Mouse (Mus musculus) midbrain, embryonic 13.5 days (tissue): Measurements from ENCODE around the gene Proz. TPM values are rescaled to one million over a fixed set of nuclear protein-coding genes. Genes with fewer than 3 reads are reported as not detected.
"Not testable (repeated sequence)": the region's sequence is repeated elsewhere in the genome, so short reads cannot be mapped to it uniquely, and the experiment has no call there.

Experiments used
- ATAC-seq: fragments of 200-750 bp; cut with Nextera tagmentation; 2 replicates; pipeline ENCODE4 v1.8.0; 2017; ENCODE audit warnings: mild to moderate bottlenecking, moderate TSS enrichment, moderate library complexity
- H3K27ac ChIP-seq: fragments of 300-500 bp; sonication (generic); 2 replicates; pipeline ENCODE4 v1.5.1; 2015; ENCODE audit warnings: inconsistent platforms, mild to moderate bottlenecking, moderate library complexity
- H3K27me3 ChIP-seq: fragments of 300-500 bp; sonication (generic); 2 replicates; pipeline ENCODE4 v1.6.1; 2015; ENCODE audit warnings: mild to moderate bottlenecking, inconsistent platforms
- H3K36me3 ChIP-seq: fragments of 300-500 bp; sonication (generic); 2 replicates; pipeline ENCODE4 v1.6.1; 2015; ENCODE audit warnings: mild to moderate bottlenecking, inconsistent platforms
- H3K4me1 ChIP-seq: fragments of 300-500 bp; sonication (generic); replicated peaks from 2 replicates; pipeline ENCODE4 v1.6.1; 2015; ENCODE audit warnings: inconsistent platforms
- H3K4me2 ChIP-seq: fragments of 300-500 bp; sonication (generic); replicated peaks from 2 replicates; pipeline ENCODE4 v1.6.1; 2015; ENCODE audit warnings: moderate library complexity, mild to moderate bottlenecking, inconsistent platforms
- H3K4me3 ChIP-seq: fragments of 300-500 bp; sonication (generic); replicated peaks from 2 replicates; pipeline ENCODE4 v1.5.1; 2015; ENCODE audit warnings: mild to moderate bottlenecking, inconsistent platforms
- H3K9ac ChIP-seq: fragments of 300-500 bp; sonication (generic); replicated peaks from 2 replicates; pipeline ENCODE4 v1.6.1; 2015; ENCODE audit warnings: mild to moderate bottlenecking, inconsistent platforms
- H3K9me3 ChIP-seq: fragments of 300-500 bp; sonication (generic); 2 replicates; pipeline ENCODE4 v1.6.1; 2016; ENCODE audit warnings: mild to moderate bottlenecking, inconsistent platforms
- WGBS: fragments of 180-500 bp; shearing (Covaris S2); methylation state at CpG from one replicate; pipeline ENCODE4 v1.1.7; 2015; 5-methylcytosine and 5-hydroxymethylcytosine counted together
- polyA plus RNA-seq: library from polyadenylated mRNA; unstranded; fragments of >200 nt; fragmentation: Nextera tagmentation; extraction: Ambion mirVana; gene quantifications from 2 replicates; pipeline ENCODE4 v1.2.1, GENCODE M21; 2015

Proz gene
- polyA plus RNA-seq, 1 experiment from 2014 or later, result 1.00 TPM

DNA sequence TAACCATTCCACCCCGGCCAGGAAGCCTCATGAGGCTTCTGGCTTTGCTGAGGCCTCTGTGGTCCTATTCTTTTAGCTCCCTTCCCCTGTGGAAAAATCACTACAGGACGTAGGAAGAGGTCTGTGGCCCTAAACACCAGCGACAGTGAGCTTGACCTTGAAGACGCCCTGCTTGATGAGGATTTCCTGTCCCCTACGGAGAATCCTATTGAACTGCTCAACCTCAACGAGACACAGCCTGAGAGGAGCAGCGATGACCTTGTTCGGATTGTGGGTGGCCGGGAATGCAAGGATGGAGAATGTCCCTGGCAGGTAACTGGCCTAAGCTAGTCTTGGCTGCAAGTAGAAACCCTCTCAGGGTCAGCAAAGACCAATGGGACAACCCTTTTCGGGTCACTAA is 10.2 kb upstream of the Proz start:
- no peaks in the 10 kb centered on the region for H3K4me1 ChIP-seq
- H3K27ac ChIP-seq, result no peak overlapping the region
- 76% methylated on average over 10 of the region's 10 CpGs for WGBS
- H3K9ac ChIP-seq, result no peak overlapping the region
- no peaks in the 10 kb centered on the region for H3K27me3 ChIP-seq
- no peak overlapping the region for H3K4me2 ChIP-seq
- no peak for ATAC-seq
- H3K36me3 ChIP-seq, result no peaks in the 10 kb centered on the region
- H3K9me3 ChIP-seq, result no peaks in the 10 kb centered on the region
- no peak overlapping the region for H3K4me3 ChIP-seq

GRCm38 (mm10) chr8:13057351-13057750 is 3.4 kb upstream of the Proz start:
- WGBS, result 88% methylated on average over 4 of the region's 4 CpGs
- no peak overlapping the region for H3K9ac ChIP-seq
- H3K27ac ChIP-seq, result no peak overlapping the region

DNA sequence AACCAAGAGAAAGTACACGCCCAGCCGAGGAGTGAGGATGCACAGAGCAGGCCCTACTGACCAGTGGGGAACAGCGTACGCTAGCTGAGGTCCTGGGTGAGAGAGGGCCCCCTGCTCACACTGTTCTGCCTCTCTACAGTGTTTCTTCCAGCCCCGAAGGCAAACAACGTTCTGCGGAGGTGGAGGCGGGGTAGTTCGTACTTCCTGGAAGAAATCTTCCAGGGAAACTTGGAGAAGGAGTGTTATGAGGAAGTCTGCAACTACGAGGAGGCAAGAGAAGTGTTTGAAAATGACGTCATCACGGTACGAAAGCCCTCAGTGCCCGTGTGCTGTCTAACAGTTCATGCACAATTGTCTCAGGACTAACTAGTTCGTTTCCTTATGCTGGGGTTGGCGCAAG is 2.4 kb downstream of the Proz start:
- no peak for ATAC-seq
- no peak overlapping the region for H3K27ac ChIP-seq
- WGBS, result 82% methylated on average over 16 of the region's 16 CpGs
- no peaks in the 10 kb centered on the region for H3K9me3 ChIP-seq
- H3K27me3 ChIP-seq, result no peaks in the 10 kb centered on the region
- no peaks in the 10 kb centered on the region for H3K4me1 ChIP-seq
- no peak overlapping the region for H3K9ac ChIP-seq
- no peak overlapping the region for H3K4me2 ChIP-seq
- no peaks in the 10 kb centered on the region for H3K36me3 ChIP-seq
- no peak overlapping the region for H3K4me3 ChIP-seq

More at GRCm38 (mm10) chr8:13057351-13057750, 3.4 kb upstream of the Proz start:
- Histone ChIP-seq H3K36me3 (no peaks in the 10 kb centered on the region), H3K4me1 (no peaks in the 10 kb centered on the region), H3K27me3 (no peaks in the 10 kb centered on the region), H3K4me3 (no peak overlapping the region), H3K4me2 (no peak overlapping the region), H3K9me3 (no peaks in the 10 kb centered on the region)
- ATAC-seq, result no peak

- Histone ChIP-seq H3K4me2 (no peak overlapping the region), H3K36me3 (peaks cover 60% of the 10 kb centered on the region), H3K27me3 (no peaks in the 10 kb centered on the region), H3K4me3 (no peak overlapping the region), H3K9me3 (no peaks in the 10 kb centered on the region), H3K9ac (no peak overlapping the region), H3K27ac (no peak overlapping the region), H3K4me1 (no peaks in the 10 kb centered on the region)
- WGBS, result 93% methylated on average over 11 of the region's 11 CpGs
- no peak for ATAC-seq
Measured at GRCm38 (mm10) chr8:13073255-13073654, 12.5 kb downstream of the Proz start.

DNA sequence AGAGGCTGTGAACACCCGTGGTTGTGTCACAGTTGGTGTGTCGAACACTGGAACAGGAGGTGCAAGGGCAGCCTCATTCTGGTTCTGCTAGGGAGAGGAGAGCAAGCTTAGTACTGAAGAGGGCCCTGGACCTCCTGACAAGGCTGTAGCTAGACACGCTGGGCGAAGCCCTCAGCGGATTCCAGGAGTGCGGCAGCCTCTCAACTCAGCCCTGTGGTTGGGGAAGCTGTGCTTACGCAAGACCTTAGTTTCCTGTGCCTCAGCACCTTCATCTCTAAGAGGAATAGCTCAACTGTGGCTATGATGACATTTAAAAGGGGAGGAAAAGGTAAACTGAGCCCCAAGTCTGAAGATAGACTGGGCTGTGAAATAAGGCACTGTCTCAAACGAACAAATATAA is 14.3 kb downstream of the Proz start:
- ATAC-seq, result no peak
- H3K4me3 ChIP-seq, result no peak overlapping the region
- WGBS, result 96% methylated on average over 8 of the region's 8 CpGs
- H3K9ac ChIP-seq, result no peak overlapping the region
- no peaks in the 10 kb centered on the region for H3K4me1 ChIP-seq
- no peaks in the 10 kb centered on the region for H3K27me3 ChIP-seq
- H3K4me2 ChIP-seq, result no peak overlapping the region
- no peaks in the 10 kb centered on the region for H3K9me3 ChIP-seq
- no peak overlapping the region for H3K27ac ChIP-seq
- H3K36me3 ChIP-seq, result peaks cover 78% of the 10 kb centered on the region

GRCm38 (mm10) chr8:13075579-13075978 is 14.9 kb downstream of the Proz start:
- not testable (repeated sequence) for H3K27ac ChIP-seq, ATAC-seq, H3K9me3 ChIP-seq, H3K4me1 ChIP-seq, H3K4me3 ChIP-seq, H3K9ac ChIP-seq, H3K4me2 ChIP-seq, H3K27me3 ChIP-seq
- peaks cover 83% of the 10 kb centered on the region for H3K36me3 ChIP-seq
- 100% methylated on average over 1 of the region's 1 CpGs for WGBS

- 87% methylated on average over 7 of the region's 7 CpGs for WGBS
- Histone ChIP-seq H3K27ac (no peak overlapping the region), H3K9ac (no peak overlapping the region), H3K9me3 (no peaks in the 10 kb centered on the region), H3K4me3 (no peak overlapping the region), H3K4me1 (no peaks in the 10 kb centered on the region), H3K4me2 (no peak overlapping the region), H3K36me3 (peaks cover 99% of the 10 kb centered on the region), H3K27me3 (no peaks in the 10 kb centered on the region)
- no peak for ATAC-seq
Measured at GRCm38 (mm10) chr8:13077542-13077941, 16.8 kb downstream of the Proz start.

- H3K27ac ChIP-seq, result peak overlapping the region; percentile 94
- H3K9me3 ChIP-seq, result no peaks in the 10 kb centered on the region
- H3K4me3 ChIP-seq, result peak overlapping the region; percentile 97
- ATAC-seq, result peak; percentile 80
- H3K27me3 ChIP-seq, result no peaks in the 10 kb centered on the region
- peaks cover 28% of the 10 kb centered on the region for H3K4me1 ChIP-seq
- peaks cover 19% of the 10 kb centered on the region for H3K36me3 ChIP-seq
- H3K9ac ChIP-seq, result peak overlapping the region; percentile 93
- peak overlapping the region; percentile 86 for H3K4me2 ChIP-seq
- under 1% methylated on average over 45 of the region's 45 CpGs for WGBS
Measured at GRCm38 (mm10) chr8:13104691-13105086, 44.0 kb downstream of the Proz start.

- Histone ChIP-seq H3K27me3 (no peaks in the 10 kb centered on the region), H3K27ac (peak within 1 kb of the TSS; percentile 94), H3K4me1 (peaks cover 30% of the 10 kb centered on the region), H3K4me2 (peak within 1 kb of the TSS; percentile 86), H3K36me3 (peaks cover 14% of the 10 kb centered on the region), H3K9me3 (no peaks in the 10 kb centered on the region), H3K4me3 (peak within 1 kb of the TSS; percentile 97), H3K9ac (peak within 1 kb of the TSS; percentile 96)
- WGBS, result under 1% methylated on average over 74 of the region's 87 CpGs
- ATAC-seq, result peak; percentile 94
Measured at GRCm38 (mm10) chr8:13105087-13105881, 44.6 kb downstream of the Proz start, which contains the start of the genes Pcid2 and Cul4a. Pcid2 (minus strand) TSS chr8:13105459. Cul4a (plus strand) TSS chr8:13105621.

- Histone ChIP-seq H3K4me3 (peak overlapping the region; percentile 97), H3K4me2 (peak overlapping the region; percentile 86), H3K9me3 (no peaks in the 10 kb centered on the region), H3K9ac (peak overlapping the region; percentile 96), H3K27ac (peak overlapping the region; percentile 94), H3K4me1 (peaks cover 35% of the 10 kb centered on the region), H3K27me3 (no peaks in the 10 kb centered on the region), H3K36me3 (peaks cover 12% of the 10 kb centered on the region; the same call in 1 of the 2 replicates)
- peak; percentile 68 for ATAC-seq
- under 1% methylated on average over 60 of the region's 63 CpGs for WGBS
Measured at GRCm38 (mm10) chr8:13105908-13106551, 45.3 kb downstream of the Proz start.

DNA sequence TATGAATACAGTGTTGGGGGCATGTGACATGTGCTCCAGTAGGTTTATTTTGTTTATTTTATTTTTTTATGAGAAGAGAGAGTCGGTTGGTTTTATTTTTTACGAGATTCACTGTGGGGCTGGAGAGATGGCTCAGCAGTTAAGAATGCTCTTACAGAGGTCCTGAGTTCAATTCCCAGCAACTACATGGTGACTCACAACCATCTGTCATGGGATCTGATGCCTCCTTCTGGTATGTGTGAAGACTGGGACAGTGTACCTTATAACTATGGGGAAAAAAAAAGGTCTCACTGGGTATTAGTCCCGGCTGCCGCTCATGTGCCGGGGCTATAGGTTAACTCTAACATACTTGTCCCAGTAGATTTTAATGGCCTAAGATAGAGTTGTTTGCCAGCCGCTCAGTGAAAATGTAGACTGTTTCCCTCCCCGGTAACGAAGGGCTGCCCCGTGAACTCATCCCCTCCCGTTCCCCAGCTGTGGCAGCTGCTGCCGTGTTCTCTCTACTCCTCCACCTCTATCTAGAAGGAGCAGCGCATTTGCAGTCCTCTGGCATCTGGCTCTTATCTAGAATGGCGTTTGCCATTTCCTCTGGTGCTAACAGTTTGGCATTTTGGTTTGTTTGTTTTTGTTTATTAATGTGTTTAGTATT is 47.4 kb downstream of the Proz start:
- Histone ChIP-seq H3K36me3 (peaks cover 6% of the 10 kb centered on the region; the same call in 1 of the 2 replicates), H3K4me3 (no peak overlapping the region), H3K27me3 (no peaks in the 10 kb centered on the region), H3K9ac (no peak overlapping the region), H3K27ac (no peak overlapping the region), H3K4me2 (no peak overlapping the region), H3K9me3 (no peaks in the 10 kb centered on the region), H3K4me1 (peaks cover 36% of the 10 kb centered on the region)
- 92% methylated on average over 13 of the region's 13 CpGs for WGBS
- no peak for ATAC-seq

- no peak overlapping the region for H3K27ac ChIP-seq
- WGBS, result 94% methylated on average over 8 of the region's 8 CpGs
- peaks cover 29% of the 10 kb centered on the region for H3K4me1 ChIP-seq
- no peak overlapping the region for H3K4me2 ChIP-seq
- no peak for ATAC-seq
- H3K9me3 ChIP-seq, result no peaks in the 10 kb centered on the region
- H3K4me3 ChIP-seq, result no peak overlapping the region
- H3K9ac ChIP-seq, result no peak overlapping the region
- no peaks in the 10 kb centered on the region for H3K27me3 ChIP-seq
- peaks cover 12% of the 10 kb centered on the region; the same call in 1 of the 2 replicates for H3K36me3 ChIP-seq
Measured at GRCm38 (mm10) chr8:13108967-13109366, 48.3 kb downstream of the Proz start.
